Mouse (Mus musculus) heart, embryonic 16.5 days (tissue): ENCODE results near the gene Atp8b3. TPM values are rescaled to one million over a fixed set of nuclear protein-coding genes. Genes with fewer than 3 reads are reported as not detected.

Experiments
- ATAC-seq: fragments of 200-750 bp; cut with Nextera tagmentation; replicated peaks from 2 replicates; pipeline ENCODE4 v1.8.0; 2017; ENCODE audit warnings: moderate number of reproducible peaks; ENCODE audit not compliant: insufficient read depth, low FRiP score; ENCODE audit errors: extremely low read depth
- H3K27ac ChIP-seq: fragments of 300-500 bp; sonication (generic); 2 replicates; pipeline ENCODE4 v1.5.1; 2014; ENCODE audit warnings: mild to moderate bottlenecking, low read length, control low read depth, moderate library complexity
- H3K27me3 ChIP-seq: fragments of 300-500 bp; sonication (generic); 2 replicates; pipeline ENCODE4 v1.6.1; 2014; ENCODE audit warnings: low read length, mixed read lengths; ENCODE audit not compliant: control insufficient read depth, insufficient read depth
- H3K36me3 ChIP-seq: fragments of 300-500 bp; sonication (generic); 2 replicates; pipeline ENCODE4 v1.6.1; 2014; ENCODE audit not compliant: control insufficient read depth, insufficient read depth
- H3K4me1 ChIP-seq: fragments of 300-500 bp; sonication (generic); 2 replicates; pipeline ENCODE4 v1.6.1; 2014; ENCODE audit warnings: low read length, mixed read lengths; ENCODE audit not compliant: control insufficient read depth, insufficient read depth
- H3K4me2 ChIP-seq: fragments of 300-500 bp; sonication (generic); 2 replicates; pipeline ENCODE4 v1.6.1; 2014; ENCODE audit warnings: low read depth, mild to moderate bottlenecking, control low read depth, low read length
- H3K4me3 ChIP-seq: fragments of 300-500 bp; sonication (generic); 2 replicates; pipeline ENCODE4 v1.5.1; 2014; ENCODE audit warnings: mild to moderate bottlenecking, control low read depth, low read length
- H3K9ac ChIP-seq: fragments of 300-500 bp; sonication (generic); 2 replicates; pipeline ENCODE4 v1.6.1; 2014; ENCODE audit warnings: low read length, control low read depth
- H3K9me3 ChIP-seq: fragments of 300-500 bp; sonication (generic); replicated peaks from 2 replicates; pipeline ENCODE4 v1.6.1; 2016; ENCODE audit warnings: low read length; ENCODE audit not compliant: control insufficient read depth
- WGBS: fragments of 180-500 bp; shearing (Covaris S2); extraction: QIAGEN DNeasy Blood & Tissue Kit; methylation state at CpG from one replicate; pipeline ENCODE4 v1.1.7; 2014; 5-methylcytosine and 5-hydroxymethylcytosine counted together
- polyA plus RNA-seq: library from polyadenylated mRNA; unstranded; fragments of >200 nt; fragmentation: Nextera tagmentation; extraction: Ambion mirVana; gene quantifications from 2 replicates; pipeline ENCODE4 v1.2.1, GENCODE M21; 2015

Gene Atp8b3
- polyA plus RNA-seq, 1 experiment from 2014 or later, result 0.03 TPM

- 1% methylated on average over 20 of the region's 20 CpGs for WGBS
- H3K9me3 ChIP-seq, result no peaks in the 10 kb centered on the region
- H3K36me3 ChIP-seq, result no peaks in the 10 kb centered on the region
- H3K27ac ChIP-seq, result no peak overlapping the region
- H3K9ac ChIP-seq, result no peak overlapping the region
- H3K4me3 ChIP-seq, result peak overlapping the region; percentile 51
- H3K4me1 ChIP-seq, result peaks cover 12% of the 10 kb centered on the region
- no peak overlapping the region for H3K4me2 ChIP-seq
- ATAC-seq, result no peak
- peaks cover 95% of the 10 kb centered on the region for H3K27me3 ChIP-seq
Observed at GRCm38 (mm10) chr10:80496421-80496820, 42.5 kb downstream of the Atp8b3 start.

- no peak for ATAC-seq
- Histone ChIP-seq H3K36me3 (no peaks in the 10 kb centered on the region), H3K27ac (no peak overlapping the region), H3K27me3 (peaks cover 96% of the 10 kb centered on the region), H3K4me3 (peak overlapping the region; percentile 51), H3K4me1 (peaks cover 12% of the 10 kb centered on the region), H3K4me2 (peak overlapping the region; percentile 87), H3K9ac (no peak overlapping the region), H3K9me3 (no peaks in the 10 kb centered on the region)
- 0% methylated on average over 34 of the region's 35 CpGs for WGBS
Observed at GRCm38 (mm10) chr10:80495901-80496300, 43.0 kb downstream of the Atp8b3 start.

GRCm38 (mm10) chr10:80494732-80495131 lies 44.2 kb downstream of the Atp8b3 start, which contains the start of gene Onecut3:
TSS of gene Onecut3 (plus strand) at chr10:80494835.
- H3K27ac ChIP-seq, result no peak within 1 kb of the TSS
- under 1% methylated on average over 37 of the region's 42 CpGs for WGBS
- peaks cover 15% of the 10 kb centered on the region for H3K4me1 ChIP-seq
- no peaks in the 10 kb centered on the region for H3K9me3 ChIP-seq
- peak within 1 kb of the TSS; percentile 51 for H3K4me3 ChIP-seq
- peak within 1 kb of the TSS; percentile 87 for H3K4me2 ChIP-seq
- peak within 1 kb of the TSS; percentile 51 for H3K9ac ChIP-seq
- H3K36me3 ChIP-seq, result no peaks in the 10 kb centered on the region
- peak; percentile 42 for ATAC-seq
- peaks cover 97% of the 10 kb centered on the region for H3K27me3 ChIP-seq

- no peak overlapping the region for H3K9ac ChIP-seq
- H3K27me3 ChIP-seq, result peaks cover 89% of the 10 kb centered on the region
- peak overlapping the region; percentile 16 for H3K4me3 ChIP-seq
- H3K36me3 ChIP-seq, result no peaks in the 10 kb centered on the region
- ATAC-seq, result peak; percentile 24; the same call in 1 of the 2 replicates
- 2% methylated on average over 22 of the region's 22 CpGs for WGBS
- peaks cover 6% of the 10 kb centered on the region for H3K9me3 ChIP-seq
- H3K4me1 ChIP-seq, result peaks cover 8% of the 10 kb centered on the region; the same call in 1 of the 2 replicates
- H3K27ac ChIP-seq, result no peak overlapping the region
- H3K4me2 ChIP-seq, result peak overlapping the region; percentile 20; the same call in 1 of the 2 replicates
Observed at GRCm38 (mm10) chr10:80490051-80490450, 48.9 kb downstream of the Atp8b3 start.

GRCm38 (mm10) chr10:80486862-80487379 lies 52.0 kb downstream of the Atp8b3 start:
- H3K9ac ChIP-seq, result no peak overlapping the region
- H3K4me2 ChIP-seq, result no peak overlapping the region
- no peak overlapping the region for H3K27ac ChIP-seq
- ATAC-seq, result no peak
- no peak overlapping the region for H3K4me3 ChIP-seq
- no peaks in the 10 kb centered on the region for H3K36me3 ChIP-seq
- 61% methylated on average over 7 of the region's 7 CpGs for WGBS
- H3K4me1 ChIP-seq, result peaks cover 4% of the 10 kb centered on the region; the same call in 1 of the 2 replicates
- H3K27me3 ChIP-seq, result peaks cover 86% of the 10 kb centered on the region
- peaks cover 6% of the 10 kb centered on the region for H3K9me3 ChIP-seq

- no peak overlapping the region for H3K9ac ChIP-seq
- H3K9me3 ChIP-seq, result no peaks in the 10 kb centered on the region
- no peak overlapping the region for H3K27ac ChIP-seq
- no peak overlapping the region for H3K4me2 ChIP-seq
- peaks cover 54% of the 10 kb centered on the region for H3K27me3 ChIP-seq
- H3K4me3 ChIP-seq, result no peak overlapping the region
- WGBS, result 19% methylated on average over 5 of the region's 5 CpGs
- no peaks in the 10 kb centered on the region for H3K36me3 ChIP-seq
- no peak for ATAC-seq
- H3K4me1 ChIP-seq, result no peaks in the 10 kb centered on the region
Observed at GRCm38 (mm10) chr10:80481002-80481401, 57.9 kb downstream of the Atp8b3 start.

GRCm38 (mm10) chr10:80478531-80478930 lies 60.4 kb downstream of the Atp8b3 start:
- Histone ChIP-seq H3K36me3 (no peaks in the 10 kb centered on the region), H3K4me3 (no peak overlapping the region), H3K9me3 (no peaks in the 10 kb centered on the region), H3K4me1 (no peaks in the 10 kb centered on the region), H3K4me2 (no peak overlapping the region), H3K27me3 (peaks cover 30% of the 10 kb centered on the region), H3K27ac (no peak overlapping the region), H3K9ac (no peak overlapping the region)
- no peak for ATAC-seq
- WGBS, result 72% methylated on average over 5 of the region's 5 CpGs

GRCm38 (mm10) chr10:80475290-80475959 lies 63.5 kb downstream of the Atp8b3 start:
- Histone ChIP-seq H3K36me3 (no peaks in the 10 kb centered on the region), H3K4me1 (no peaks in the 10 kb centered on the region), H3K4me3 (peak overlapping the region; percentile 62), H3K27ac (no peak overlapping the region), H3K27me3 (peaks cover 23% of the 10 kb centered on the region), H3K9ac (peak overlapping the region; percentile 66), H3K4me2 (peak overlapping the region; percentile 83), H3K9me3 (no peaks in the 10 kb centered on the region)
- peak; percentile 91 for ATAC-seq
- WGBS, result 1% methylated on average over 56 of the region's 58 CpGs
